Mouse (Mus musculus) cerebellum, postnatal 4 days (tissue): ENCODE results near the gene Ube2m.

Source experiments
- DNase-seq, 2 experiments: peaks; one replicate each; pipeline ENCODE4 v3.0.0; 2022; ENCODE audit warnings: low spot score in 2 of 2, mixed read lengths in 1 of 2

The Ube2m gene

DNA sequence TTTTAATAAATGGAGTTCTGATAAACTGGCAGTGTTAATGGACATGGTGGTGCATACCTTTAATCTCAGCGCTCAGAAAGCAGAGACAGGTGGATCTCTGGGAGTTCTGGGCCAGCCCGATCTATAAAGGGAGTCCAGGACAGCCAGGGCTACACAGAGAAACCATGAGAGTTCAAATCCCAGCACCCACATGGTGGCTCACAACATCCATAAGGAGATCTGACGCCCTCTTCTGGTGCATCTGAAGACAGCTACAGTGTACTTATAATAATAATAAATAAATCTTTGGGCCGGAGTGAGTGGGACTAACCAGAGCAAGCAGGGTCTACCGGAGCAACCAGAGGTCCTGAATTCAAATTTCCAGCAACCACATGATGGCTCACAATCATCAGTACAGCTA, 34.7 kb downstream of the Ube2m start:
- DNase-seq, result no peak

- no peak for DNase-seq
Measured at GRCm38 (mm10) chr7:13001584-13001983, 36.5 kb downstream of the Ube2m start.

DNA sequence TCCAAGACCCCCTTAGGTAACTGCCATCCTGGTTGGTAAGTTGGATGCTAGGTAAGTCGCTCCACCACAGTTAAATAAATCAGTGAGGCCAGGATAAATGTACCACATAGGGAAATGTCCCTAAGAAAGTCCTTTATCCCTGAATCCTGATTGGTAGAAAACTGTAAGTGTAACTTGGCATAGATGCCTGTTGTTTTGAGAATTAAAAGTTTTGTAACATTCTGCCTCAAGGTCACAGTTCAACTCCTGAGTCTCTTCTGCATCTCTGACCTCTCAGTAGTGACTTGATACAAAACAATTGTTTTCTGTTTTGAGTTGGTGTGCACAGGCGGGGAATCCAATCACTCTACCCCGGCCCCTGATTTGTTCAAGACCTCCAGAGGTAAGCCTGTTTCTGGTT, 39.2 kb downstream of the Ube2m start, which contains the start of gene Trim28:
Gene Trim28, plus strand, starts transcription at position 264 of the 400 bp plus-strand sequence.
- DNase-seq, result no peak

DNA sequence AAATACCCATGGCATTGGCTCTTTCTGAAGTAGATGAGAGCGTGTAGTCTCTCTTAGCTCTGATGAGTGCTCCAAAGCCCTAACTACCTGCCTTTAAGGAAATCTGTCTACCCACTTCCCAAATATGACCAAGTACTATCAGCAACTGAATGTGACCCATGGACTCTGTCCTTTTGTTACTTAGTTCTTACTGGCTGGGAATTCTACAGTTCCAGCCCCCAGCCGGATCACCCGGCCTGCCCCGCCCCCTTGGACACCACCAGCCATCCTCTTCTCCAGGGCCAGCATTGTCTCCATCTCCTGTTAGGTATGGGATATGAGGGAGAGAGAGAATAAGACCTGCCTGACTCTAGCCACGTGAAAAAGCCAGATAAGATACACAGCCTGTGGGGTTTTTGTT, 40.0 kb downstream of the Ube2m start, which contains the start of gene Slc27a5:
Gene Slc27a5, minus strand, starts transcription at position 140 of the 400 bp plus-strand sequence.
- no peak for DNase-seq

DNA sequence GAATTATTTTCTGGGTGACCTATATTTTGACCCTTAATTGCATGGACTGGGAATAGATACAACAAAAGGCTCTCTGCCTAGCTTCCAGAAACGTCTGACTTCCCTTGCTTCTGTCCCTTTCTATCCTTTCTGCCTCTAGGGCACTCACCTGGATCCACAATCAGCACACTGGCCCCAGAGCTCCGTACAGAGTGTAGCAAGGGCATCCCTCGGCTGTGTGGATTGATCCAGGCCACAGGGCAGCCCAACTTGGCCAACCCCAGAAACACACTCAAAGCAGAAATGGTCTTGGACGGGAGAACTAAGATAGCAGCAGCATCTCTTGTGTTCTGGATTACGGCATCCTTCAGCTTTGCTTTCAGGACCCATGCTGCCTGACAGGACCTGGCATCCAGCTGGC, 40.8 kb downstream of the Ube2m start:
- no peak for DNase-seq

DNA sequence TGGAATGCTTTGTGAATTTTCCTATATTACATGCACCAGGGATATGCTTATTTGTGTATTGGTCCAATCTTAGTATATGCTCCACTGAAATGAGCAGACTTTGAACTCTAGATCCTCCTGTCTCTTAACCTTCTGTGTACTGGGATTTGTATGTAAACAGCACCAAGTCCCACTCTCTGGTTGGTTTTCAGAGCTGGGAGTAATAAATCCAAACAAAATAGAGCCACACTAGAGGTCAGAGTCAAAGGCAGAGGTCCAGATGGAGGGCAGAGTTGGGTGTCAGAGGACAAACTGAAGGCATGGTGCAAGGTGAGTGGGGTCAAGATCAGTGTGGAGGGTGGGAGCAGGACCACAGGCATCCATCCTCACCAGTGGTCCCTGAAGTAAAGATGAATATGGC, 42.2 kb downstream of the Ube2m start:
- no peak for DNase-seq

DNA sequence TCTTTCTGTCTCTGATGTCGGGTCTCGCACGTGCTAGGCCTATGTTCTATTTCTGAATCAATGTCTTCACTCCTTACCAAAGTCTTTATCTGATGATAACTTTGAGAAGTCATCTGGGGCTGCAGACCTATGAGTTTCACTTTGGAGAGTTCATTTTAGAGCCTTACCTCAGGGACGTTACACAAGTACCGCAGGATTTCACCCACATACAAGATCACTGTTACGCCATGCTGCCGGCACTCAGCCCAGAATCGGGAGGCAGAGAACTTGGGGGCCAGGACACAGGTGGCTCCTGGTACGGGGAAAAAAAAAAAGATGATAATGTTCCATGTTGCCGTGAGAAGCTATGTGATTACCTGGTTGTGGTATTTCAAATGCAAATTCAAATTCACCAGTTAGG, 44.9 kb downstream of the Ube2m start:
- DNase-seq, result no peak

DNA sequence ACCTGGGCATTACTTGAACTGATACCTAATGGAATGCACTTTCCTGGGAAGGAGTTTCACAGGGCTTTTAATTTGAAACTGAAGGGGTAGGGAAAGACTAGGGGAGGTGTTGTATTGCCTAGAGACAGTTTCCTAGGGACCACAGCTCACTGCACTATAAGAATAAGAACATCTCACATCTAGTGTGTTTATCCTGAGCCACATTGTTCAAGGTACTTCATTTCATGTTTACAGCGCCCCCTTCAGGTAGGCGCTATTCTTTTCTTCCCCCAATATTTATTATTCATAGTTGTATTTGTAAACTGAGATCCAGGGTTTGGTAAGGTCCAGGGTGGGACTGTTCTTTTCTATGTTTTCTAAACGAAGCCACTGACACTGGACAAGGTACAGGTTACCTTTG, 45.9 kb downstream of the Ube2m start:
- no peak for DNase-seq

GRCm38 (mm10) chr7:12987409-12988189, 50.5 kb downstream of the Ube2m start:
- no peak for DNase-seq

GRCm38 (mm10) chr7:12986906-12987305, 51.2 kb downstream of the Ube2m start:
- DNase-seq, result no peak

GRCm38 (mm10) chr7:12985724-12986123, 52.4 kb downstream of the Ube2m start:
- DNase-seq, result no peak
